Mouse (Mus musculus) MEL (cell line): ENCODE measurements at regions not wholly inside any gene's neighbourhood (a gene's known extent, or its start where the extent isn't known, plus 50 kb on each side); places are given as distances from the start of the nearest gene placed in this dataset.

Source experiments
- DNase-seq: peaks from one replicate; pipeline ENCODE4 v3.0.0; 2011; ENCODE audit warnings: low read depth, low spot score
- H3K27ac ChIP-seq: 2 replicates; pipeline ENCODE4 v1.5.1; 2012; ENCODE audit warnings: low read depth, mild to moderate bottlenecking, control low read depth, low read length, moderate library complexity; ENCODE audit not compliant: control insufficient read depth
- H3K27me3 ChIP-seq, 2 experiments: fragments of 150-350 bp in 1 of 2; sonication (generic) in 1 of 2; 2 replicates each; pipeline ENCODE4 v1.6.1; 2012; ENCODE audit warnings: low read length in 2 of 2, mild to moderate bottlenecking in 2 of 2, improper control_type of control experiment in 1 of 2, moderate library complexity in 1 of 2; ENCODE audit not compliant: insufficient read depth in 2 of 2, control insufficient read depth in 1 of 2
- H3K36me3 ChIP-seq, 2 experiments: 2 replicates each; pipeline ENCODE4 v1.6.1; 2012 to 2014; ENCODE audit warnings: low read length in 2 of 2, improper control_type of control experiment in 1 of 2, inconsistent platforms in 1 of 2, mild to moderate bottlenecking in 1 of 2; ENCODE audit not compliant: insufficient read depth in 2 of 2, control insufficient read depth in 1 of 2
- H3K4me1 ChIP-seq, 2 experiments: fragments of 150-350 bp in 1 of 2; sonication (generic) in 1 of 2; 2 replicates each; pipeline ENCODE4 v1.6.1; 2012; ENCODE audit warnings: low read length in 2 of 2, improper control_type of control experiment in 1 of 2, mild to moderate bottlenecking in 1 of 2; ENCODE audit not compliant: insufficient read depth in 2 of 2, control insufficient read depth in 1 of 2
- H3K4me3 ChIP-seq, 2 experiments: fragments of 150-350 bp in 1 of 2; sonication (generic) in 1 of 2; 2 replicates each; pipeline ENCODE4 v1.5.1; 2012; ENCODE audit warnings: low read depth in 2 of 2, low read length in 2 of 2, mild to moderate bottlenecking in 2 of 2, moderate library complexity in 2 of 2, control low read depth in 1 of 2, improper control_type of control experiment in 1 of 2; ENCODE audit not compliant: control insufficient read depth in 1 of 2, insufficient read depth in 1 of 2
- H3K79me2 ChIP-seq: 2 replicates; pipeline ENCODE4 v1.6.1; 2012; ENCODE audit warnings: mild to moderate bottlenecking, low read length, moderate library complexity; ENCODE audit not compliant: control insufficient read depth, poor library complexity, insufficient read depth
- H3K9ac ChIP-seq: 2 replicates; pipeline ENCODE4 v1.6.1; 2012; ENCODE audit warnings: low read depth, mild to moderate bottlenecking, control low read depth, low read length, moderate library complexity; ENCODE audit not compliant: control insufficient read depth, poor library complexity, severe bottlenecking
- H3K9me3 ChIP-seq: fragments of 150-350 bp; sonication (generic); replicated peaks from 2 replicates; pipeline ENCODE4 v1.6.1; 2012; ENCODE audit warnings: mild to moderate bottlenecking, low read length, improper control_type of control experiment, moderate library complexity; ENCODE audit not compliant: insufficient read depth
- BHLHE40 ChIP-seq: IDR thresholded peaks from 2 replicates; pipeline ENCODE4 v1.6.1; 2012; ENCODE audit warnings: low read depth, mild to moderate bottlenecking, inconsistent platforms, low read length, improper control_type of control experiment, borderline replicate concordance
- CHD1 ChIP-seq: IDR thresholded peaks from 2 replicates; pipeline ENCODE4 v1.6.1; 2012; ENCODE audit warnings: low read depth, mild to moderate bottlenecking, inconsistent platforms, low read length, improper control_type of control experiment
- CHD2 ChIP-seq: IDR thresholded peaks from 2 replicates; pipeline ENCODE4 v1.6.1; 2011; ENCODE audit warnings: low read length, improper control_type of control experiment
- E2F4 ChIP-seq: IDR thresholded peaks from 2 replicates; pipeline ENCODE4 v1.6.1; 2011; ENCODE audit warnings: low read depth, low read length, improper control_type of control experiment, borderline replicate concordance
- ETS1 ChIP-seq: IDR thresholded peaks from 2 replicates; pipeline ENCODE4 v1.6.1; 2012; ENCODE audit warnings: low read depth, mild to moderate bottlenecking, inconsistent platforms, low read length, improper control_type of control experiment, moderate library complexity
- JUND ChIP-seq: IDR thresholded peaks from 2 replicates; pipeline ENCODE4 v1.6.1; 2011; ENCODE audit warnings: low read depth, mild to moderate bottlenecking, improper control_type of control experiment, low read length
- KAT2A ChIP-seq: conservative IDR thresholded peaks from 2 replicates; pipeline ENCODE4 v1.6.1; 2012; ENCODE audit warnings: low read depth, low read length, improper control_type of control experiment, inconsistent platforms
- MAZ ChIP-seq: IDR thresholded peaks from 2 replicates; pipeline ENCODE4 v1.6.1; 2012; ENCODE audit warnings: low read depth, mild to moderate bottlenecking, inconsistent platforms, low read length, improper control_type of control experiment
- MEF2A ChIP-seq: IDR thresholded peaks from 2 replicates; pipeline ENCODE4 v1.6.1; 2014; ENCODE audit warnings: low read depth, mild to moderate bottlenecking, inconsistent platforms, low read length, improper control_type of control experiment; ENCODE audit not compliant: poor library complexity, insufficient replicate concordance, severe bottlenecking; ENCODE audit errors: extremely low read depth
- MXI1 ChIP-seq: IDR thresholded peaks from 2 replicates; pipeline ENCODE4 v1.6.1; 2011; ENCODE audit warnings: mild to moderate bottlenecking, low read depth, low read length, improper control_type of control experiment
- MYB ChIP-seq: IDR thresholded peaks from 2 replicates; pipeline ENCODE4 v1.6.1; 2011; ENCODE audit warnings: mild to moderate bottlenecking, low read depth, low read length, improper control_type of control experiment
- NELFE ChIP-seq: IDR thresholded peaks from 2 replicates; pipeline ENCODE4 v1.6.1; 2011; ENCODE audit warnings: low read depth, low read length, improper control_type of control experiment
- NRF1 ChIP-seq: IDR thresholded peaks from 2 replicates; pipeline ENCODE4 v1.6.1; 2014; ENCODE audit warnings: low read depth, mild to moderate bottlenecking, inconsistent platforms, low read length, improper control_type of control experiment, moderate library complexity; ENCODE audit not compliant: poor library complexity, insufficient read depth, severe bottlenecking
- POLR2AphosphoS2 ChIP-seq: IDR thresholded peaks from 2 replicates; pipeline ENCODE4 v1.6.1; 2011; ENCODE audit warnings: low read length, improper control_type of control experiment
- RAD21 ChIP-seq: IDR thresholded peaks from 2 replicates; pipeline ENCODE4 v1.6.1; 2011; ENCODE audit warnings: mild to moderate bottlenecking, low read depth, low read length, improper control_type of control experiment
- TAL1 ChIP-seq: IDR thresholded peaks from 2 replicates; pipeline ENCODE4 v1.6.1; 2012; ENCODE audit warnings: mild to moderate bottlenecking, inconsistent platforms, low read length, moderate library complexity, mixed read lengths
- TBP ChIP-seq: IDR thresholded peaks from 2 replicates; pipeline ENCODE4 v1.8.0; 2011; ENCODE audit warnings: low read depth, low read length, improper control_type of control experiment
- TCF12 ChIP-seq: IDR thresholded peaks from 2 replicates; pipeline ENCODE4 v1.6.1; 2014; ENCODE audit warnings: low read depth, mild to moderate bottlenecking, inconsistent platforms, low read length, improper control_type of control experiment, moderate library complexity
- USF2 ChIP-seq, 2 experiments: IDR thresholded peaks; 2 replicates each; pipeline ENCODE4 v1.6.1; 2011 to 2012; ENCODE audit warnings: improper control_type of control experiment in 2 of 2, low read length in 2 of 2, borderline replicate concordance in 1 of 2, inconsistent platforms in 1 of 2, low read depth in 1 of 2, mild to moderate bottlenecking in 1 of 2; ENCODE audit not compliant: insufficient read depth in 1 of 2
- ZMIZ1 ChIP-seq: IDR thresholded peaks from 2 replicates; pipeline ENCODE4 v1.6.1; 2012; ENCODE audit warnings: low read depth, mild to moderate bottlenecking, inconsistent platforms, low read length, improper control_type of control experiment, moderate library complexity

DNA sequence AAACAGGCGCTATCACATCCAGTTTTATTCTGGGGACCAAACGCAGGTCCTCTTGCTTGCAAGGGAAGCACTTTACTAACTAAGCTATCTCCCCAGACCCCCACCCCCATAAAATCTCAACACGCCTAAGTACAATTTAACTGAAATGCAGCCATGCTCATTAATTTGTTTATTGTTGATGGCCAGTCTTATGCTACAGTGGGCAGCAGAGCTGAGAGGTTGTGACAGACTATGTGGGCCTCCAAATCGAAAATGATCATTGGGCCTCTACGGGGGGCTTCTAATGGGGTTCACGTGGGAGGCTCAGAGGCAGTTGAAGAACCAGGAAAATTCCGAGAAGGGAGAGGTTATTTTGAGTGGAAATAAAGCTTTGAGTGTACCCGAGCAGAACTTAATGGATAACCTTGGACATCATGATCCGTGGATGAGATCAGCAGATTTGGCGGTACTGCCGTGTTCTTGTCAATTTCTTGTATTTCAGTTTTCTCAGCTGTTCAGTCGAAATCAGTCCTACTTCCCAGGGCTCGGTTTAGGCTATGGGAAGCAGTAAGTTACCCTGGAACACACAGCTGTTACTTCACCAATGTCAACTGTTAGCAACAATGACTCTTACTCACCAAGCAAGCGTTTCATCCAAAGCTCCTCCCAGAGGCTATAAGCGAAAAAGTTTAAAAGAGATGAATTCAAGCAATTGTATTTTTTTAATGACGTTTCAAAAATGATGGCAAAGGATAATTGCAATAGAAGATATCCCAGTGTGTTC is 65.1 kb upstream of the Ralgps2 start:
- no peak for DNase-seq
- TF ChIP-seq CHD1 (no peak), TBP (no peak), MXI1 (no peak), KAT2A (no peak), JUND (no peak)
- H3K27ac ChIP-seq, result no peak overlapping the region
- no peaks in the 10 kb centered on the region; a peak in 1 of 4 replicates for H3K27me3 ChIP-seq
- H3K79me2 ChIP-seq, result no peaks in the 10 kb centered on the region
- H3K9ac ChIP-seq, result no peak overlapping the region
- peaks cover 0 to 6% of the 10 kb centered on the region in 2 experiments; a peak in 2 of 4 replicates for H3K36me3 ChIP-seq
- H3K4me1 ChIP-seq, result no peaks in the 10 kb centered on the region; a peak in 1 of 4 replicates
- H3K4me3 ChIP-seq, result no peak overlapping the region
- H3K9me3 ChIP-seq, result no peaks in the 10 kb centered on the region

DNA sequence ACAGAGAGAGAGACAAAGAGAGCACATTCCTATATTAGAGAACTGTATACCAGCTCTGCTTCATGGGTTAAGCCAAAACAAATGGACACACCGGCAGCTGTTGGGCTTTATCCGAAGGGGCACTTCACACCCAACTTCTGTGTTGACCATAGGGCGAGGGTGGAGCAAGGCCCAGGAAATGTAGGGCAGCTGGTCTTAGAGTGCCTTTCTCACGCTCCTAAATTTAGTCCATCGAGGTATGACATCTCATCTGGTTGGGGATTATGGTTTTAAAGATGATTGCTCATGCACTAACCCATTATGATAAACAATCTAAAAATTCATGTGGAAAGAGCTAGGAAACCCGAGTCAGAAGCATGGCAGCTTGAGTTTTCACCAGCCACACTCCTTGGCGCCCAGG is 63.6 kb upstream of the Ralgps2 start:
- Histone ChIP-seq H3K27me3 (no peaks in the 10 kb centered on the region), H3K79me2 (no peaks in the 10 kb centered on the region), H3K4me3 (no peak overlapping the region), H3K4me1 (no peaks in the 10 kb centered on the region; a peak in 1 of 4 replicates), H3K36me3 (peaks cover 0 to 6% of the 10 kb centered on the region in 2 experiments; a peak in 2 of 4 replicates), H3K9ac (no peak overlapping the region), H3K27ac (no peak overlapping the region), H3K9me3 (no peaks in the 10 kb centered on the region)
- no peak for DNase-seq
- TF ChIP-seq TCF12 (no peak), BHLHE40 (no peak), RAD21 (no peak), TAL1 (no peak), MYB (no peak), ETS1 (no peak), MEF2A (no peak), NELFE (no peak), CHD2 (no peak), MXI1 (no peak)

DNA sequence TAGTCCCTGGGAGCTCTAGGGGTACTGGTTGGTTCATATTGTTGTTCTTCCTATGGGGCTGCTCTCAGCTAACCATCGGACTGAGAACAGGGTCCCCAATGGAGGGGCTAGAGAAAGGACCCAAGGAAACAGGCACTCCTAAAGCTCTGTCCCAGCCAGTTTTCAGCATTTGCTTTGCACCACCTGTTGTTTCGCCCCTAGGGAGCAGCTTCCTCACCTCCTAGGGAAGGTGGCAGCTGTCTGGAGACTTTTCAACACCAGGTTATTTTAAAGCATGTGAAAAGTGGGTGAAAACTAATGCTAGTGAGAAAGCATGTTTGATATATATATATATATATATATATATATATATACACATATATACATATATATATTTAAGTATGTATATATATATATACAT is 62.8 kb upstream of the Ralgps2 start:
- Histone ChIP-seq H3K9me3 (no peaks in the 10 kb centered on the region), H3K4me1 (no peaks in the 10 kb centered on the region; a peak in 1 of 4 replicates), H3K9ac (no peak overlapping the region), H3K79me2 (no peaks in the 10 kb centered on the region), H3K27ac (no peak overlapping the region), H3K27me3 (no peaks in the 10 kb centered on the region), H3K4me3 (no peak overlapping the region), H3K36me3 (peaks cover 0 to 6% of the 10 kb centered on the region in 2 experiments; a peak in 2 of 4 replicates)
- TF ChIP-seq NRF1, result no peak
- no peak for TF ChIP-seq E2F4
- TF ChIP-seq POLR2AphosphoS2, result no peak
- no peak for TF ChIP-seq MAZ
- no peak for TF ChIP-seq RAD21
- no peak for TF ChIP-seq ZMIZ1
- no peak for TF ChIP-seq USF2 (IDR thresholded peaks at IDR 0.05; ENCODE audit: borderline replicate concordance in 1 of 2, insufficient read depth in 1 of 2, low read depth in 1 of 2, low read length in 2 of 2)
- DNase-seq, result no peak
